Mouse (Mus musculus): ENCODE results near the gene Eps15l1. TPM values are rescaled to one million over a fixed set of nuclear protein-coding genes. Genes with fewer than 3 reads are reported as not detected.

The Eps15l1 gene
- total and polyA plus RNA-seq, 3 experiments, result 19.1 to 40.8 TPM; not detected in 1

DNA sequence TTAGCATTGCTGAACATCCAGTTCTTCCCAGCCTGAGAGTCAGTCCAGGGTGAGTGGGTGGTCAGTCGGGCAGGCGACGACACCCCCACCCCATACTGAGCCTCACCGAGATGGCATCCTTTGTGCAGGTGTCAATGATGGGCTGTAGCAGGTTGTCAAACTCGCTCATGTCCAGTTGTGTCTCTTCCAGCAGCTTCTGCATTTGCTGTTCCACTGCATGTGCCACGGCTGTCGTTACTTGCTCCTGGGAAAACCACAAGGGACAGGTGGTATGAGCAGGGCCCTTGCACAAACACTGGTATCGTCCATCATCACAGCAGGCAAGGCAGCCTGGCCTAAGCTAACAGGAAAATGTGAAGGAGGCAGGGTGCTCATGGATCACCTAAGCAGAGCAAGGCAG, 48.7 kb upstream of the Eps15l1 start:
- Histone ChIP-seq H3K9ac (ENCODE audit: control insufficient read depth, low read depth, low read length, poor library complexity, severe bottlenecking) (no peak overlapping the region), H3K4me1 (ENCODE audit: control insufficient read depth in 1 of 2, insufficient read depth in 2 of 2, low read length in 2 of 2) (peaks cover 0 to 7% of the 10 kb centered on the region in 2 experiments; a peak in 2 of 4 replicates), H3K4me3 (ENCODE audit: control insufficient read depth in 1 of 2, insufficient read depth in 1 of 2, low read depth in 2 of 2, low read length in 2 of 2) (no peak overlapping the region), H3K36me3 (ENCODE audit: control insufficient read depth in 1 of 2, insufficient read depth in 2 of 2, low read length in 2 of 2) (peaks cover 11 to 14% of the 10 kb centered on the region in 2 experiments), H3K27ac (ENCODE audit: control insufficient read depth, low read depth, low read length) (no peak overlapping the region), H3K79me2 (ENCODE audit: control insufficient read depth, insufficient read depth, low read length, poor library complexity) (peaks cover 28% of the 10 kb centered on the region), H3K27me3 (ENCODE audit: control insufficient read depth in 1 of 2, insufficient read depth in 2 of 2, low read length in 2 of 2) (no peaks in the 10 kb centered on the region), H3K9me3 (replicated peaks; ENCODE audit: insufficient read depth, low read length) (no peaks in the 10 kb centered on the region)
- DNase-seq (ENCODE audit: low read depth, low spot score), result no peak
- TF ChIP-seq HCFC1 (IDR thresholded peaks at IDR 0.05; ENCODE audit: low read depth, low read length) (no peak), ZKSCAN1 (IDR thresholded peaks at IDR 0.05; ENCODE audit: low read depth, low read length) (no peak), ZC3H11A (IDR thresholded peaks at IDR 0.05; ENCODE audit: low read depth, low read length) (no peak), EP300 (IDR thresholded peaks at IDR 0.05; ENCODE audit: low read depth in 1 of 2, low read length in 2 of 2) (no peak), MYB (IDR thresholded peaks at IDR 0.05; ENCODE audit: low read depth, low read length) (no peak), KAT2A (conservative IDR thresholded peaks at IDR 0.05; ENCODE audit: low read depth, low read length) (no peak), ETS1 (IDR thresholded peaks at IDR 0.05; ENCODE audit: low read depth, low read length) (no peak), USF1 (IDR thresholded peaks at IDR 0.05; ENCODE audit: low read depth, low read length) (no peak), MXI1 (IDR thresholded peaks at IDR 0.05; ENCODE audit: low read depth, low read length) (no peak), GATA1 (IDR thresholded peaks at IDR 0.05; ENCODE audit: low read depth, low read length) (no peak), ZMIZ1 (IDR thresholded peaks at IDR 0.05; ENCODE audit: low read depth, low read length) (no peak), E2F4 (IDR thresholded peaks at IDR 0.05; ENCODE audit: borderline replicate concordance, low read depth, low read length) (no peak), RAD21 (IDR thresholded peaks at IDR 0.05; ENCODE audit: low read depth, low read length) (no peak), TBP (IDR thresholded peaks at IDR 0.05; ENCODE audit: low read depth, low read length) (no peak), ZNF384 (IDR thresholded peaks at IDR 0.05; ENCODE audit: low read depth, low read length) (no peak), POLR2AphosphoS5 (IDR thresholded peaks at IDR 0.05; ENCODE audit: borderline replicate concordance, low read depth, low read length) (no peak), MAX (IDR thresholded peaks at IDR 0.05; ENCODE audit: low read length) (no peak), ELF1 (IDR thresholded peaks at IDR 0.05; ENCODE audit: low read depth, low read length) (no peak)

DNA sequence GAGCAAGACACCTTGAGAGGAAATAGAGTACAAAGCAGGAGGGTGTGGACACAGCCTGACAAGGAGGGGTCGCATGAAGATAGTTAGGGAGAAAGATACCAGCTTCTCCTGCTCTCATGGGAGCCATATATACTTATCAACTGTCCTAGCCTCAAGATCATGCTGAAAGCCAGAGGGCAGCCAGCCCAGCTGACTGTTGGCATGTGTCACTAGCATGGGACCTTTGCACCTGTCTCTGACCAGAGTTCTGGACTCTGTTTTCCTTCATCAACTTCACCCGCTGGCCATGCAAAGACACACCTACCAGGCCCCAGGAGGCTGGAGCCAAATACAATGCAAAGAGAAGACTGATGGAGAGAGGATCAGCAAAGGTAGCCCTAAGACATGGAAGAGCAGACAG, 48.0 kb upstream of the Eps15l1 start:
- no peak for DNase-seq (ENCODE audit: low read depth, low spot score)
- Histone ChIP-seq H3K36me3 (ENCODE audit: control insufficient read depth in 1 of 2, insufficient read depth in 2 of 2, low read length in 2 of 2) (peaks cover 11 to 13% of the 10 kb centered on the region in 2 experiments), H3K4me1 (ENCODE audit: control insufficient read depth in 1 of 2, insufficient read depth in 2 of 2, low read length in 2 of 2) (peaks cover 0 to 7% of the 10 kb centered on the region in 2 experiments; a peak in 2 of 4 replicates), H3K9me3 (replicated peaks; ENCODE audit: insufficient read depth, low read length) (no peaks in the 10 kb centered on the region), H3K9ac (ENCODE audit: control insufficient read depth, low read depth, low read length, poor library complexity, severe bottlenecking) (no peak overlapping the region), H3K27me3 (ENCODE audit: control insufficient read depth in 1 of 2, insufficient read depth in 2 of 2, low read length in 2 of 2) (no peaks in the 10 kb centered on the region), H3K4me3 (ENCODE audit: control insufficient read depth in 1 of 2, insufficient read depth in 1 of 2, low read depth in 2 of 2, low read length in 2 of 2) (no peak overlapping the region), H3K79me2 (ENCODE audit: control insufficient read depth, insufficient read depth, low read length, poor library complexity) (peaks cover 21% of the 10 kb centered on the region), H3K27ac (ENCODE audit: control insufficient read depth, low read depth, low read length) (no peak overlapping the region)
- no peak for TF ChIP-seq TCF12 (IDR thresholded peaks at IDR 0.05; ENCODE audit: low read depth, low read length)
- TF ChIP-seq TAL1 (IDR thresholded peaks at IDR 0.05; ENCODE audit: low read length), result no peak
- no peak for TF ChIP-seq SIN3A (IDR thresholded peaks at IDR 0.05; ENCODE audit: low read length)
- TF ChIP-seq BHLHE40 (IDR thresholded peaks at IDR 0.05; ENCODE audit: borderline replicate concordance, low read depth, low read length), result no peak
- TF ChIP-seq MXI1 (IDR thresholded peaks at IDR 0.05; ENCODE audit: low read depth, low read length), result no peak
- TF ChIP-seq MYB (IDR thresholded peaks at IDR 0.05; ENCODE audit: low read depth, low read length), result no peak
- no peak for TF ChIP-seq NELFE (IDR thresholded peaks at IDR 0.05; ENCODE audit: low read depth, low read length)
- TF ChIP-seq ZC3H11A (IDR thresholded peaks at IDR 0.05; ENCODE audit: low read depth, low read length), result no peak
- no peak for TF ChIP-seq E2F4 (IDR thresholded peaks at IDR 0.05; ENCODE audit: borderline replicate concordance, low read depth, low read length)
- no peak for TF ChIP-seq GATA1 (IDR thresholded peaks at IDR 0.05; ENCODE audit: low read depth, low read length)
- TF ChIP-seq CHD1 (IDR thresholded peaks at IDR 0.05; ENCODE audit: low read depth, low read length), result no peak
- no peak for TF ChIP-seq ZMIZ1 (IDR thresholded peaks at IDR 0.05; ENCODE audit: low read depth, low read length)
- TF ChIP-seq TBP (IDR thresholded peaks at IDR 0.05; ENCODE audit: low read depth, low read length), result no peak
- TF ChIP-seq ELF1 (IDR thresholded peaks at IDR 0.05; ENCODE audit: low read depth, low read length), result no peak
- no peak for TF ChIP-seq MEF2A (IDR thresholded peaks at IDR 0.05; ENCODE audit: extremely low read depth, insufficient replicate concordance, low read depth, low read length, poor library complexity, severe bottlenecking)
- no peak for TF ChIP-seq RAD21 (IDR thresholded peaks at IDR 0.05; ENCODE audit: low read depth, low read length)
- no peak for TF ChIP-seq GABPA (IDR thresholded peaks at IDR 0.05; ENCODE audit: low read depth, low read length)
- no peak for TF ChIP-seq POLR2AphosphoS5 (IDR thresholded peaks at IDR 0.05; ENCODE audit: borderline replicate concordance, low read depth, low read length)
- TF ChIP-seq KAT2A (conservative IDR thresholded peaks at IDR 0.05; ENCODE audit: low read depth, low read length), result no peak
